Comparison of ENCODE assay signal across 7 mouse cellular contexts in genomic region chr17:46552841-46553423, GRCm38 (mm10). TPM values are rescaled to one million over a fixed set of nuclear protein-coding genes. Genes with fewer than 3 reads are reported as not detected.
DNase-seq lines count a peak whose midpoint lies in the region; ATAC-seq lines count a peak whose summit lies in the region.

No protein-coding gene starts in this region.

- 3% methylated on average over 24 of the region's 24 CpGs for WGBS in intestine, embryonic 14.5 days

- no peaks in the 10 kb centered on the region for H3K27me3 ChIP-seq in intestine, embryonic 14.5 days (replicated peaks; ENCODE audit: control insufficient read depth, insufficient read depth, low read length)

- DNase-seq in adrenal gland, adult 2 months = peak; percentile 94
- peak; percentile 90 for DNase-seq in embryo, embryonic 9.5 days (ENCODE audit: extremely low spot score)
- peak; percentile 93 to 94 for DNase-seq in gastrocnemius, postnatal 36 days
- peak; percentile 94 for DNase-seq in intestine, embryonic 14.5 days (ENCODE audit: low spot score)
- peak; percentile 92 to 94 for DNase-seq in left cerebral cortex, postnatal 10 days (ENCODE audit: extremely low spot score in 1 of 2, low spot score in 2 of 2)
- DNase-seq in right cerebral cortex, postnatal 25 days = peak; percentile 94

- H3K9me3 ChIP-seq in intestine, embryonic 14.5 days (ENCODE audit: control insufficient read depth, low read length) = no peaks in the 10 kb centered on the region

- H3K4me1 ChIP-seq in intestine, embryonic 14.5 days (replicated peaks; ENCODE audit: control insufficient read depth, insufficient read depth, low read length) = peaks cover 39% of the 10 kb centered on the region

- peak overlapping the region; percentile 75 for H3K4me2 ChIP-seq in intestine, embryonic 14.5 days (ENCODE audit: low read length)

- H3K27ac ChIP-seq in intestine, embryonic 14.5 days (ENCODE audit: low read depth) = peak overlapping the region; percentile 97

- intact Hi-C loops in gastrocnemius, postnatal 36 days (cut with DNase I) = no loop called here
- intact Hi-C loops in left cerebral cortex, postnatal 10 days (cut with DNase I) = loop anchor here (5.0 kb wide), 1 partner anchor 94 kb away; the partner anchor contains the start of genes Klc4 and Mrpl2

- peak overlapping the region; percentile 35 for H3K9ac ChIP-seq in intestine, embryonic 14.5 days (ENCODE audit: low read length)

- H3K4me3 ChIP-seq in intestine, embryonic 14.5 days (ENCODE audit: low read depth, low read length) = peak overlapping the region; percentile 93

- ATAC-seq in intestine, embryonic 14.5 days (replicated peaks; ENCODE audit: low FRiP score, low TSS enrichment, low read depth) = peak; percentile 67
- peak; percentile 67 for ATAC-seq in megakaryocyte-erythroid progenitor cell, adult 5-6 weeks (replicated peaks; ENCODE audit: low FRiP score, low TSS enrichment, poor library complexity, severe bottlenecking)

- peaks cover 45% of the 10 kb centered on the region for H3K36me3 ChIP-seq in intestine, embryonic 14.5 days (ENCODE audit: control insufficient read depth, insufficient read depth, low read length)

RNA-seq across cellular contexts. Expression of gene Srf, which starts 3.0 kb away (rescaled TPM):
- total RNA-seq in adrenal gland, adult 2 months (2021) = 10 to 100 TPM; 35.6 to 45.2 TPM
- polyA plus RNA-seq in adrenal gland, adult 2 months (2012; rRNA removed) = 178 and 199 TPM in 2 replicates
- 10 to 100 TPM; 70.4 to 74.9 TPM for total RNA-seq in gastrocnemius, postnatal 36 days (2021)
- 11.9 and 12.4 TPM in 2 replicates for polyA plus RNA-seq in intestine, embryonic 14.5 days (2014; fragmentation: Nextera tagmentation; extraction: Ambion mirVana)
- total RNA-seq in left cerebral cortex, postnatal 10 days (2021) = 10 to 100 TPM; 39.9 to 44.9 TPM
- 26.2 and 44.3 TPM in 2 replicates for total RNA-seq in megakaryocyte-erythroid progenitor cell, adult 5-6 weeks (2014; fragmentation: Nextera tagmentation)
- total RNA-seq in megakaryocyte-erythroid progenitor cell, adult 5-6 weeks (2017) = 19.3 and 20.5 TPM in 2 replicates

RNA-seq across cellular contexts. Expression of gene Cul9, which starts 6.7 kb away (rescaled TPM):
- total RNA-seq in adrenal gland, adult 2 months (2021) = 10 to 100 TPM; 20.0 to 23.1 TPM
- 42.3 and 48.0 TPM in 2 replicates for polyA plus RNA-seq in adrenal gland, adult 2 months (2012; rRNA removed)
- 10 to 100 TPM; 11.2 to 11.4 TPM for total RNA-seq in gastrocnemius, postnatal 36 days (2021)
- 3.8 and 3.9 TPM in 2 replicates for polyA plus RNA-seq in intestine, embryonic 14.5 days (2014; fragmentation: Nextera tagmentation; extraction: Ambion mirVana)
- 10 to 100 TPM; 41.7 to 43.5 TPM for total RNA-seq in left cerebral cortex, postnatal 10 days (2021)
- total RNA-seq in megakaryocyte-erythroid progenitor cell, adult 5-6 weeks (2014; fragmentation: Nextera tagmentation) = 14.1 and 19.6 TPM in 2 replicates
- total RNA-seq in megakaryocyte-erythroid progenitor cell, adult 5-6 weeks (2017) = 2.5 and 4.8 TPM in 2 replicates

RNA-seq across cellular contexts. Expression of gene Dnph1, which starts 56.4 kb away (rescaled TPM):
- total RNA-seq in adrenal gland, adult 2 months (2021) = 1 to 10 TPM; 3.7 to 6.1 TPM
- 3.6 and 3.7 TPM in 2 replicates for polyA plus RNA-seq in adrenal gland, adult 2 months (2012; rRNA removed)
- 1 to 10 TPM; 4.9 to 6.7 TPM for total RNA-seq in gastrocnemius, postnatal 36 days (2021)
- polyA plus RNA-seq in intestine, embryonic 14.5 days (2014; fragmentation: Nextera tagmentation; extraction: Ambion mirVana) = 58.4 and 64.4 TPM in 2 replicates
- total RNA-seq in left cerebral cortex, postnatal 10 days (2021) = 1 to 10 TPM; 6.0 to 6.2 TPM
- 49.4 and 60.5 TPM in 2 replicates for total RNA-seq in megakaryocyte-erythroid progenitor cell, adult 5-6 weeks (2014; fragmentation: Nextera tagmentation)
- total RNA-seq in megakaryocyte-erythroid progenitor cell, adult 5-6 weeks (2017) = 15.6 and 27.7 TPM in 2 replicates

Comparison
In these comparisons a context has a peak if more than half of its experiments do, and no peak if none do; other contexts are left out.
1. Peak in every context shown above with its lines: DNase-seq, ATAC-seq, H3K4me3 ChIP-seq and H3K27ac ChIP-seq.